Mouse (Mus musculus) brown adipose tissue, adult 24 weeks (tissue): ENCODE results near the gene Gab1. TPM values are rescaled to one million over a fixed set of nuclear protein-coding genes. Genes with fewer than 3 reads are reported as not detected.

Source experiments
- H3K27ac ChIP-seq: fragments of 200-500 bp; replicated peaks from 2 replicates; pipeline ENCODE4 v1.5.1; 2012; ENCODE audit warnings: low read depth, mild to moderate bottlenecking, low read length
- H3K4me1 ChIP-seq: fragments of 200-500 bp; 2 replicates; pipeline ENCODE4 v1.6.1; 2012; ENCODE audit warnings: low read length, mixed read lengths; ENCODE audit not compliant: control insufficient read depth, insufficient read depth, insufficient read length
- H3K4me3 ChIP-seq: fragments of 200-500 bp; 2 replicates; pipeline ENCODE4 v1.5.1; 2012; ENCODE audit warnings: low read depth, mild to moderate bottlenecking, low read length, moderate library complexity; ENCODE audit not compliant: insufficient read depth
- polyA plus RNA-seq: library from polyadenylated mRNA; stranded (reverse); fragments of >200 nt; gene quantifications from 2 replicates; pipeline ENCODE4 v1.2.4, GENCODE M21; 2012; ENCODE audit not compliant: missing spikeins, insufficient read depth, insufficient read length

Gene Gab1
- polyA plus RNA-seq, 1 experiment: 6.1 TPM

DNA sequence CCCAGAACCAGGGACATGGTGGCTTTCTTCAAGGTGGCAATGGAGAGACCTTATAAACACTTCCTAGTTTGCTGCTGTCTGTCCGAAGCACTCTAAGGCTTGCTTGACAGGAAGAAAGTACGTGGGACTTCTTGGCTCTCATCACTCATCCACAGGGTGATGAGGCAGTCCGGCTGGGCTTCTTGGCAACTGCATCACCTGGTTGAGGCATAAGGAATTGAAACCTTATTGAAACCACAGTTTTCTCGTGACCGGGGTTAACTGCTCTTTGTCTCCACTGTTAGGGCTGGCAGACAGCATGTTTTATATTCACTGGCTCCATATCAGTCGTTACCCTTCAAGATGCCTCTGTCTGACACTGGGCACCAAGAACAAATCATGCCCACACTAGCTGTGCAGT is 40.2 kb downstream of the Gab1 start:
- H3K27ac ChIP-seq: no peak overlapping the region
- peaks cover 10% of the 10 kb centered on the region for H3K4me1 ChIP-seq
- no peak overlapping the region for H3K4me3 ChIP-seq

DNA sequence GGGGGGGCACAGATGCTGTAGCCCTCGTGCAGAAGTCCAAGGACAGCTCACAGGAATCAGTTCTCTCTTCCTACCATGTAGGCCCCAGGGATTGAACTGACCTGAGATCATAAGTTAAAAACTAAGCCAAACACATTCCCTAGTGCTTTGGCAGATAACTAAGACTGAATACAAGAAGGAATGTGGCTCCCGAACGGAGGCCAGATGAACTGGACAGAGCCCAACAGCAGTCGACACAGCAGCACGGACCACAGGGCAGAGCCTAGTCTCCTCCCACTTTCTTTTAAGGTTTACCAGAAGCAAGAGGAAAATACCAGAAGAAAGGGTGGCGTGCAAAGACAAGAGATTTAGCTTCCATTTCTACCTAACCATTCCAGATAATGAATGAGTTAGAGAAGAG is 42.1 kb downstream of the Gab1 start:
- Histone ChIP-seq H3K27ac (no peak overlapping the region), H3K4me1 (peaks cover 10% of the 10 kb centered on the region), H3K4me3 (no peak overlapping the region)

DNA sequence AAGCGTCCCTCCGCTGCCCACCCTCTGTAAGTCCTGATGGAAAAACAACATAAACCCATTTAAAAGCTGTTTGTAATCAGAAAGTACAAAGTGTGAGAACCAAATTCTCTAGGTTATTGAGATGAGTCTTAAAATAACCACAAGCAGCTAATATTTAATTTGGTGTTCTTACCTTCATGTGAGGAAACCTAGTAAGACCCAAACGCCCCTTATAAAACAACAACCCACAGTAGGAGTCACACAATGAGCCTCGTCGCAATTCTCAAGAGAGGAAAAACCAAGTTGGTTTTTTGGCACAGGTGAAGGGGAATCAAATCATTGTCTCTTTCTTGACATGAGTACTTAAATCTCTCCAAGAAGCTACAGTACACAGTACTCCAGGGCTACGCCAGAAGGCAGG is 44.9 kb downstream of the Gab1 start:
- Histone ChIP-seq H3K4me3 (no peak overlapping the region), H3K27ac (no peak overlapping the region), H3K4me1 (peaks cover 15% of the 10 kb centered on the region)

DNA sequence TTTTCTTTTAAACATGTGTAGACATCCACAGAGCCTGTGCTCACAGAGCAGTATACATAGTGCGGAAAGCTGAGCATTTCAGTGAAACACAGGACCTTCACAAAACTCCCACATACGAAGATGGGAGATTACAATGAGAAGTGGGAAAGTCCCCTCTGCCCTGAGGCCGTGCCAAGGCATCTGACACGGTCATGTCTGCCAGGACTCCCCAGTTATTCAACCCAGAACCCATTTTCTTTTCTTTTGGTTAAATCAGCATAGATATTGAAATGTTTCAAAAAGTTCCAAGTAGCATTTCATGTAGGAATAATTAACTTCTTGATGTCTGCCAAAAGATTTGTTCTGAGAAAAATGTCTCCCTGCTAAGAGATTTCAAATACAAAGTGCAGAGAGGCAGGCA is 45.9 kb downstream of the Gab1 start:
- Histone ChIP-seq H3K27ac (no peak overlapping the region), H3K4me1 (peaks cover 13% of the 10 kb centered on the region), H3K4me3 (no peak overlapping the region)

DNA sequence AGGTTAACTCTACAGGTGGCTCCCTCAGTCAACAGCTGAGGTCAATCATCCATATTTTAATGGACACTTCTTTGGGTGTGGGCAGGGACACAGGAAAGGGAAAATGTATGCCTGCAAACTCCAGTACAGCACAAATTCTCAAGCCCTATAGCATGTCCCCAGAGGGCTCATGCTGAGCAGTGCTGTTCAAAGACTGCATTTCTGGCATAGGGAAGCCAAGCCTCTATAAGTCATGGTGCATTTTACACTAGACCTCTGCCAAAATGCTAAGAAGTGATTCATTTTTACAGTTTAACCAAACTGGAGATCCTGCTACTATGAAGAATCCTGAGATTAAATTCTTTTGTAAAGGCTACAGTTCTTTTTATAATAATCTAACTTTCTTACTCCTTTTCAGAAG is 47.8 kb downstream of the Gab1 start:
- no peak overlapping the region for H3K4me3 ChIP-seq
- H3K27ac ChIP-seq: no peak overlapping the region
- H3K4me1 ChIP-seq: peaks cover 13% of the 10 kb centered on the region; the same call in 1 of the 2 replicates

DNA sequence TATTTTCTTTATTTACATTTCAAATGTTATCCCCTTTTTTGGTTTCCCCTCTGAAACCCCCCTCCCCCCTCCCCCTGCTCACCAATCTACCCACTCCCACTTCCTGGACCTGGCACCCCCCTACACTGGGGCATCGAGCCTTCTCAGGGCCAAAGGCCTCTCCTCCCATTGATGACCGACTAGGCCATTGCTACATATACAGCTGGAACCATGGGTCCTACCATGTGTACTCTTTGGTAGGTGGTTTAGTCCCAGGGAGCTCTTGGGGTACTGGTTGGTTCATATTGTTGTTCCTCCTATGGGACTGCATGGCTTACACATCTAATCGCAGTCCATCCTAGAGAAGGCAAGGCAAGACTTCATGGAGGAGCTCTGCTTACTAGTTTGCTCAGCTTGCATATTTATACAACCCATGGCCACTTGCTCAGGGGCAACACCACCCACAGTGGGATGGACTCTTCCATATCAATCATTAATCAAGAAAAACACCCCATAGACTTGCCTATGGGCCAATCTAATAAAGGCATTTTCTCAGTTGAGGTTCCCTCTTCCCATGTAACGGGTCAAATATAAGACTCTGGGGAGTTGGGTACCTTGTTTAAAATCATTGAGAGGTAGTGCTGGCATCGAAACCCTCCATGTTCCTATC is 48.3 kb downstream of the Gab1 start:
- Histone ChIP-seq H3K4me3 (no peak overlapping the region), H3K4me1 (peaks cover 13% of the 10 kb centered on the region; the same call in 1 of the 2 replicates), H3K27ac (no peak overlapping the region)

DNA sequence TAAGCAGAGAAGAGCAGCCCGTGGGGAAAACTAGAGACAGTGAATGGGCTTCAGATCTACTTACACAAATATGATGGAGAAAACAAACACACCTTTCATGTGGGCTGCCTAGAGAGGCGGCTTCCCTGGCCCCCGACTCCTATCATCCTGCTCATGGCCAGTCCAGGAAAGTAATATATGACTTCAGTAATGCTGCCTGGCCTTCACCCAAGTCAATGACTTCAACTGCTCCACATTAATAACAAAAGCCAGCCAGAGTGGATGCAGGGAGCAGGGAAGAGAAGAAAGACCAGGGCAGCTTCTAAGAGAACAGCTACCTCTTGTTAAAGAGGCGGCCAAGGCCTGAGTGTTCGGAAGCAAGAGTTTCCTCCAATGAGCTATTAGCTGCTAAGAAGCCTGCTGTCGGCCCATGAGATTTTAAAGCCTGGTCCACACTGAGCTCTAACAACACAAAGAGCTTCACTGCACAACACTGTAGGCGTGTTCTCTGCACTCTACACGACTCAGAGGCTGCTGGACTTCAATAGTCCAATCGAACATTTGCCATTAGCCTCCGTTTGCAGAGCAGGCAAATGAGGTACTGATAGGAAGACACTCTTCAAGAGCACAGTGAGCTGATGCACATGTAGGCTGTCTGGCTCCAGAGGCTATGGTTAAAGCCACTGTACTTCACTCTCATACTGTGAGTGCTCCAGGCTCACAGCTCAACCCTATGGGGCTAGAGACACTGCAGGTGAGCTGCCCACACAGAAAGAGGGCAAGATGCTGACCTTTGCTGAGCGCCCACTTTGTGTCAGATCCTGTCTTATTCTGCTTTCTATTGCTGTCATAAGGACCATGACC is 49.4 kb downstream of the Gab1 start:
- no peak overlapping the region for H3K27ac ChIP-seq
- peaks cover 15% of the 10 kb centered on the region; the same call in 1 of the 2 replicates for H3K4me1 ChIP-seq
- no peak overlapping the region for H3K4me3 ChIP-seq

DNA sequence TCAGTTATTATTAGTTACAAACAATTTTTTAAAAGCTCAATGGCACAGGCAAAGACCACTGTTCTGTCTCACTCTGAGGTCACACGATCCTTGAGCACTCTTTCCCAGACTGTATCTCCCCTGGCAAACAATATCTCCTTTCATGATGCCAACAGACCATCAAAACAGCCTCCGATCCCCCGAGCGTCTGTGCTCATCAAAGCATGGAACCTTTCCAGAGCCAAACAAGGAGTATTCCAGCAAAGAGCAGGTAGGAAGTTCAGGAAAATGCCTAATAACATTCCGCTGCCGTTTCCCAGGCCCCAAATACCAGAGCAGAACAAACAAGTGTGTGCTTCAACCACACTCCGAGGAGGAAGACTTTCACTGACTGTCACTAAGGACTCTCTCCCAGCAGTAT is 50.2 kb downstream of the Gab1 start:
- Histone ChIP-seq H3K4me1 (peaks cover 17% of the 10 kb centered on the region; the same call in 1 of the 2 replicates), H3K27ac (no peak overlapping the region), H3K4me3 (no peak overlapping the region)

DNA sequence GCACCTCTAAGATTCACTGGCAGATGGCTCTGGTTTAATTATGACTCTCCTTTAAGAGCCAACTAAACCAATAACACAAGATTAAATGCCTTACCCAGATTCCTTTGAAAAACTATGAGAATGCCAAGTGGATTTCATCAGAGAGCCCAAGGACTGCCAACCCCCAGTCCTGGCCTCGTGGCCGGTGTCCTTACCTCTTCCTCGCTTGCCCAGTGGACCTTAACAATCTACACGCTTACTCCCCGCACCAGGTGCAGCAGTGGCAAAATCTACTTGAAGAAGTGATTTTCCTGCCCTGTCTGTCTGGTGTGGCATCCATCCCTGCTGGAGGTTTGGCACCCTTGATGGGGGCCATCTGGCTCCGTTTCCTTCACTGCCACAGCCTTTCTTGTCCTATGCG is 53.3 kb downstream of the Gab1 start:
- no peak overlapping the region for H3K27ac ChIP-seq

DNA sequence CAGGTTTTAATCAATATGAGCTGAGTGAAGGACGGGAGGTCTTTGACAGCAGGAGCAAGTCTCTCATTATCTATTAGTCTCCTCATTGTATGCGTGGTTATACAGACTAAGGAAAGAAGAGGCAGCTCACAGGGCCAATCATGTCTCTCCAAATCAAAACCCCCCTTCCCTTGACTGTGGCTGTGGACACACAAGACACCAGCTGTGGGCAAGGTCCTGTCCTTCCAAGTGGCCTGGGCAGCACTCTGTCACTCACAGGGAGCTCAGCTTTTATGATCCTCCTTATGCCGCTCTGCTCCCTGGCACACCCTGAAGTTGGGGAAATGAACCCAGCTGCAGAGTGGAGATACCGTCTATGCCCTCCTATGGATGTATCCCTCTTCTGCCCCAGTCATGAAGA is 55.2 kb downstream of the Gab1 start:
- H3K27ac ChIP-seq: no peak overlapping the region
- H3K4me3 ChIP-seq: no peak overlapping the region
- H3K4me1 ChIP-seq: peaks cover 19% of the 10 kb centered on the region

More for the DNA sequence above, 53.3 kb downstream of the Gab1 start:
- H3K4me3 ChIP-seq: no peak overlapping the region
- peaks cover 19% of the 10 kb centered on the region for H3K4me1 ChIP-seq

DNA sequence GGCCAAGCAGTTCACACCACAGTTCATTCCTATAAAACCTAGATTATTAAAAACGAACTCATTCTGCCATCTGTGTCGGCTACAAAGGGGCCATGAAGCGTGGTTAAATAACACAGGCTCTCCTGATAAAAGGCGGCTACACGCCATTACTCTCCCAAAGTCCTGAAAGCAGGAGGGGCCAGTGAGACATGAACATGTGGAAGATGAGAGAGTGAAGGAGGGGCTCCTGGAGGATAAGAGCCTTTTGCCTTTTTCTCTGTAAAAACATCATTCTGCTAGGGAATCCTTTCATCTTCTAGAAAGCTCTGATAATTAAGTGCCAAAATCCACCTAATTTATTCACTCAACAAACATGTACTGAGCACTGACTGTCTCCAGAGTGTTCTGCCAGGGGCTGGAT is 55.9 kb downstream of the Gab1 start:
- Histone ChIP-seq H3K27ac (no peak overlapping the region), H3K4me3 (no peak overlapping the region), H3K4me1 (peaks cover 19% of the 10 kb centered on the region)

DNA sequence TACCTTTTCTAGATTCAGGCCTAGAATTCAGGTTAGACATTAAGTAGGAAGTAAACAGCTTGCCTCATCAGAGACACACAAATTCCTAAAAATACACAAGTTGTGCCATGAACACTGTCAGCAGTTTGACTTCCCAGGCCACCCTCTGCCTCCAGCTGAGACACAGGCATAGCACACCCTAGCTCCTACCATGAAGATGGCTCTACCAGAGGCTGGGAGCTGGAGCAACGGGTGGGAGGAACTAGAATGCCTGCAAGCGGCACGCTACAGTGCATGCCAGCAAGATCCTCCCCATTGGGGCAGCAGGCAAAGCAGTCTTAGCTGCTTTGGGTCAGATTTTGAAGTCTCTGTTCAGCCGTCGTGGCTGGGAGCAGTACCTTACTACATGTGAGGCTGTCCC is 57.1 kb downstream of the Gab1 start:
- no peak overlapping the region for H3K4me3 ChIP-seq
- H3K27ac ChIP-seq: no peak overlapping the region

DNA sequence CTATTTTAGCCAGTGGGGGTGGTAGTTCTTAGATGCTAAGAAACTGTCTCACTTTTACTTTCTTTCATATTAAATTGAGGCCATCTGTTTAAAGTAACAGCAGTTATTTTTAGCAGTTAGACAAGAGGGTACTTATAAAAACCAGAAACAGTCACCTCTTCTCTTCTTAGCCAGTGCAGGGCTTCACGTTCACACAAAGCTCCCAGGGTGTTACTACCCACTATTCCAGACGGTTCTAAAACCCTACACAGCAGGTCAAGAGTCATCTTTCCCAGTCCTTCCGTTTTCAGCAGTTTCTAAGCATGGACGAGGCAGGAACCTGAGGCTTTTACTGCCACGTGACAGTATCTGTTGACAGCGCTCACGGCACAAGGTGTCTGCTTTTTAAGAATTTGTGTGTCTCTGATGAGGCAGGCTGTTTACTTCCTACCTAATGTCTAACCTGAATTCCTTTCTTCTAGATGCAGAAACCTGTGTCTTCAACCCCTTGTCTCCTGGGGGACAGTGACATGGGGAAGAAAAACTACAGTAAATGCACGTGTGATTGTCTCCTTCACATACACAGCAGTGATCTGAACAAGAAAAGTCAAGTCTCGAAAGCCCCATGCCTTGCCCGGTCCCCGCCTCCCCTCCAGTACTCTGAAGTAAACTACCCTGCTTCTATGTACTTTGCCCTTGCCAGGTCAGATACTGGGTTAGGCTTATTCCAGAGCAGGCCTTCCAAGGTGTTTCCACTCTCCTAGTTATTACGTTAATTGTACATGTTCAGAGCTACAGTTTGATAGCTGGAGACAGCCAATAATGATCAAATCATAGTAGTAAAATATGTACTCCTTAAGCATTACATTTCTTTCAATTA is 58.7 kb downstream of the Gab1 start:
- Histone ChIP-seq H3K27ac (no peak overlapping the region), H3K4me1 (peaks cover 12% of the 10 kb centered on the region), H3K4me3 (no peak overlapping the region)

More for the DNA sequence above, 57.1 kb downstream of the Gab1 start:
- H3K4me1 ChIP-seq: peaks cover 19% of the 10 kb centered on the region

DNA sequence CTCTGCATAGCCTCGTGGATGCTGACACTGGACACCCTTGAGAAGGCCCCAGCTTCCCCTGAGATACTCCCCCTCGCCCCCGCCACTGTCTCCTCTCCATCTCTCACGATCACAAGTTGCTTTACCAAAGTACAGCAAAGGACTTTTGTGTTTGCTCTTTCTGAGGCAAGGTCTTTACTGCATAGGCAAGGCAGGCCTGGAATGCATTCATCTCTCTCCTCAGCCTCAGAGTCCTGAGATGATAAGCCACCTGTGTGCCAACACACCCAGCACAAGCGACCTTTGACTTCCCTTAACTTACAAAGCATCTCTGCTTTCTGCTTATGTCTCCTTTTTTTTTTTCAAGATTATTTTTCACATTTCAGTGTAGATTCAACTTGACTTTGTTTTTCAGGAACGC is 61.3 kb downstream of the Gab1 start:
- H3K4me1 ChIP-seq: peaks cover 13% of the 10 kb centered on the region
- H3K4me3 ChIP-seq: no peak overlapping the region
- no peak overlapping the region for H3K27ac ChIP-seq

DNA sequence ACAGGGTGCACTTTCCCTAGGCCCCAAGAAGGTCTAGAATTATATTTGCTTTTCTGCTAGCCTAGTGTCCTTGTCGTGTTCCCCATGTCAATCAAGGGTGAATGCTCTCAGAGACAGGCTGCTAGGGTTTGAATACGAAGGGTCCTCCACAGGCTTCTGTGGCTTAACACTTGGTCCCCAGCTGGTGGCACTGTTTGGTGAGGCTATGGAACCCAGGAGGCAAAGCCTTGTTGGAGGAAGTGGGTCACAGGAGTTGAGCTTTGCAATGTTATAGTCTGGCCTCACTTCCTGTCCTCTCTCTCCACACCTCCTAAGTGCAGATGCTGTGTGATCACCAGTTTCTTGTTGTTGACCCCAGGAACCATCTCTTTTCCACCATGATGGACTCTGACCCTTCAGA is 63.3 kb downstream of the Gab1 start:
- H3K27ac ChIP-seq: no peak overlapping the region
- H3K4me3 ChIP-seq: no peak overlapping the region
- peaks cover 19% of the 10 kb centered on the region; the same call in 1 of the 2 replicates for H3K4me1 ChIP-seq
